Mouse (Mus musculus): ENCODE data around the gene Nup88. TPM values are rescaled to one million over a fixed set of nuclear protein-coding genes. Genes with fewer than 3 reads are reported as not detected.

Gene Nup88
- polyA plus RNA-seq, 2 experiments, result 41.5 to 61.0 TPM

DNA sequence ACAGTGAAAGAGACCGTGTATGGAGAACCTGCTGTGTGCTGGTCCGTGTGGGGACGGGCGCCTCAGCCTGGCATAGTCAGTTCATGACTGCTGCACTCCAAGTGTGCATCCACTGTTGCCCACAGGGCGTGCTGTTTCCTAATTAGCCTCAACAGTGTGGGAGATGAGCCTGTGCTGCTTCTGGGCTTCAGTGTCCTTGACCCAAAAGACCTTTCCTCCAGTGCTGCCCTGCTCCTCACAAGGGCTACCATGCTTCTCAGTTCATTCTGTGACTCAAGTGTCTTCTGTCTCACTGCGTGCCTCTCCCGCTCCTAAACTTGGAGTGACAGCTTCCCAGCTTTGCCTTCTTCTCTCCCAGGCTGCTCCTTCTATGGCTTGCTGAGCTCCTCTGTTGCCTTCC is 34.5 kb downstream of the Nup88 start:
- WGBS (ENCODE audit: insufficient replicate concordance), result 80% methylated on average over 7 of the region's 7 CpGs
- Histone ChIP-seq H3K27ac (no peak overlapping the region), H3K4me1 (replicated peaks; ENCODE audit: control insufficient read depth in 2 of 2, insufficient read depth in 2 of 2, low read length in 1 of 2) (no peaks in the 10 kb centered on the region), H3K4me3 (ENCODE audit: insufficient read depth in 1 of 2, low read depth in 2 of 2, low read length in 2 of 2) (no peak overlapping the region), H3K36me3 (replicated peaks; ENCODE audit: control insufficient read depth, insufficient read depth, low read depth) (peaks cover 19% of the 10 kb centered on the region), H3K4me2 (ENCODE audit: low read depth) (no peak overlapping the region), H3K9ac (replicated peaks) (no peak overlapping the region), H3K27me3 (ENCODE audit: control insufficient read depth, insufficient read depth, low read length) (no peaks in the 10 kb centered on the region), H3K9me3 (ENCODE audit: control insufficient read depth, low read length) (no peaks in the 10 kb centered on the region)
- ATAC-seq (ENCODE audit: insufficient read depth) (no peak), DNase-seq (ENCODE audit: low read depth in 3 of 3, low spot score in 3 of 3) (no peak)
- TF ChIP-seq CTCF (IDR thresholded peaks at IDR 0.05; ENCODE audit: low read depth) (peak; percentile 41), EP300 (IDR thresholded peaks at IDR 0.05; ENCODE audit: low read depth) (no peak)

DNA sequence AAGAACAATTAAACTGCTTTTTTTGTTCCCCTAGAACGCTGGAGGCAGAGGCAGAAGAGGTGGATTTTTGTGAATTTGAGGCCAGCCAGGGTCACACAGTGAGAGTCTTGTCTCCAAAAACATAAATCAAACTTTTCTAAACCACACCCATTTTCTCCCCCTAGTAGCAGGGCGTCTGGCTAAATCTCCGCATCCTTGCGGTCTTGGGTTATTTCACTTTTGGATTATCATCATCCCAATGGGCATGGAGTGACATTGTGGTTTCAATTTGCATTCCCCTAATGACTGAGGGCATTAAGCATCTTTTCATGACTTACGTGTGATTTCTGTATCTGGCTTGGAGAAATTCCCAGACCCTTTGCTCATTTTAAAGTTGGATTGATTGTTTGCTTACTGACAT is 38.3 kb downstream of the Nup88 start:
- Histone ChIP-seq H3K4me2 (ENCODE audit: low read depth) (no peak overlapping the region), H3K27me3 (ENCODE audit: control insufficient read depth, insufficient read depth, low read length) (no peaks in the 10 kb centered on the region), H3K9ac (replicated peaks) (no peak overlapping the region), H3K4me3 (ENCODE audit: insufficient read depth in 1 of 2, low read depth in 2 of 2, low read length in 2 of 2) (no peak overlapping the region), H3K36me3 (replicated peaks; ENCODE audit: control insufficient read depth, insufficient read depth, low read depth) (peaks cover 15% of the 10 kb centered on the region), H3K27ac (no peak overlapping the region), H3K4me1 (replicated peaks; ENCODE audit: control insufficient read depth in 2 of 2, insufficient read depth in 2 of 2, low read length in 1 of 2) (no peaks in the 10 kb centered on the region), H3K9me3 (ENCODE audit: control insufficient read depth, low read length) (no peaks in the 10 kb centered on the region)
- 79% methylated on average over 5 of the region's 5 CpGs for WGBS (ENCODE audit: insufficient replicate concordance)
- TF ChIP-seq EP300 (IDR thresholded peaks at IDR 0.05; ENCODE audit: low read depth) (no peak), CTCF (IDR thresholded peaks at IDR 0.05; ENCODE audit: low read depth) (no peak)
- ATAC-seq (ENCODE audit: insufficient read depth) (no peak), DNase-seq (ENCODE audit: low read depth in 3 of 3, low spot score in 3 of 3) (no peak)

DNA sequence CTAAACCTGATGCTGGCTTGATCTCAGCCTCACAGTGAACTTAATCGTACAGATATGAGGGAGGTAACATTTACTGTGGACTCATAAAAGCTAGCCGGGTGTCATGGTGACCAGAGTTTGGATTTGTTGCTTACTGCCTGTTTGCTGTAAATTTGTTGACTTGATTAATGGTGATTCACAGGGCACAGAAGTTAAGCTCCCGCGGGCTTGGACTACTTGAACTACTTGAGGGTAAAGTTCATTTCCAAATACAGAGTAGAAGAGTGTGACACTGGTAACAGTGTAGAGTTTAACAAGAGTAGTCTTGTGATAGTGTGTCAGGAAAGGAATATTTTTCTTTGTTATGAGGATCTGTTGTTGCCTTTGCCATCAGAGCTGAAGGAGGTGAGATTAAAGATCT is 50.2 kb downstream of the Nup88 start:
- Histone ChIP-seq H3K9ac (replicated peaks) (no peak overlapping the region), H3K9me3 (ENCODE audit: control insufficient read depth, low read length) (no peaks in the 10 kb centered on the region), H3K36me3 (replicated peaks; ENCODE audit: control insufficient read depth, insufficient read depth, low read depth) (peaks cover 15% of the 10 kb centered on the region), H3K27me3 (ENCODE audit: control insufficient read depth, insufficient read depth, low read length) (no peaks in the 10 kb centered on the region), H3K4me2 (ENCODE audit: low read depth) (no peak overlapping the region), H3K27ac (no peak overlapping the region), H3K4me3 (ENCODE audit: insufficient read depth in 1 of 2, low read depth in 2 of 2, low read length in 2 of 2) (no peak overlapping the region), H3K4me1 (replicated peaks; ENCODE audit: control insufficient read depth in 2 of 2, insufficient read depth in 2 of 2, low read length in 1 of 2) (no peaks in the 10 kb centered on the region)
- TF ChIP-seq EP300 (IDR thresholded peaks at IDR 0.05; ENCODE audit: low read depth), result no peak
- no peak for TF ChIP-seq CTCF (IDR thresholded peaks at IDR 0.05; ENCODE audit: low read depth)
- WGBS (ENCODE audit: insufficient replicate concordance), result 73% methylated on average over 4 of the region's 4 CpGs
- ATAC-seq (ENCODE audit: insufficient read depth), result no peak
- DNase-seq (ENCODE audit: low read depth in 3 of 3, low spot score in 3 of 3), result no peak

DNA sequence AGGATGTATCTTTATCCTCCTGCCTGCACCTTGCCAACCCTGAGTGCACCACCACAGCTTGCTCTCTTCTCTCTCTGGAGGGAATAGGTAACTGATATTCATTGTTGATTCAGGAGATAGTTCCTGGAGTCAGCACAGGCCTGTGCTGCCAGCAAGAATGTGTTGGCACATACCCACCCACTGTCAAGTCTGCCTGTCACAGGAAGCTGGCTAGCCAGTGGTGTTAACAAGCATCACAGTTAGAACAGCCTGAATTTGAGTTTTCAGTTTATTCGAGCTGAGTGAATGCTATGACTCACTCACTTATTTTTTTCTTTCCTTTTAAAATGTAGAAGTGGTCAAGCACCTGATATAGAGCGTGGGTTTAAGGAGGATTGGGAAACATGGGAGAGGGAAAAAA is 51.9 kb downstream of the Nup88 start:
- H3K27me3 ChIP-seq (ENCODE audit: control insufficient read depth, insufficient read depth, low read length), result no peaks in the 10 kb centered on the region
- H3K9me3 ChIP-seq (ENCODE audit: control insufficient read depth, low read length), result no peaks in the 10 kb centered on the region
- DNase-seq (ENCODE audit: low read depth in 3 of 3, low spot score in 3 of 3) (no peak), ATAC-seq (ENCODE audit: insufficient read depth) (no peak)
- TF ChIP-seq CTCF (IDR thresholded peaks at IDR 0.05; ENCODE audit: low read depth), result no peak
- TF ChIP-seq EP300 (IDR thresholded peaks at IDR 0.05; ENCODE audit: low read depth), result no peak
- 67% methylated on average over 2 of the region's 2 CpGs for WGBS (ENCODE audit: insufficient replicate concordance)
- H3K36me3 ChIP-seq (replicated peaks; ENCODE audit: control insufficient read depth, insufficient read depth, low read depth), result peaks cover 7% of the 10 kb centered on the region
- H3K9ac ChIP-seq (replicated peaks), result no peak overlapping the region
- no peaks in the 10 kb centered on the region for H3K4me1 ChIP-seq (replicated peaks; ENCODE audit: control insufficient read depth in 2 of 2, insufficient read depth in 2 of 2, low read length in 1 of 2)
- no peak overlapping the region for H3K4me3 ChIP-seq (ENCODE audit: insufficient read depth in 1 of 2, low read depth in 2 of 2, low read length in 2 of 2)
- no peak overlapping the region for H3K4me2 ChIP-seq (ENCODE audit: low read depth)
- no peak overlapping the region for H3K27ac ChIP-seq

DNA sequence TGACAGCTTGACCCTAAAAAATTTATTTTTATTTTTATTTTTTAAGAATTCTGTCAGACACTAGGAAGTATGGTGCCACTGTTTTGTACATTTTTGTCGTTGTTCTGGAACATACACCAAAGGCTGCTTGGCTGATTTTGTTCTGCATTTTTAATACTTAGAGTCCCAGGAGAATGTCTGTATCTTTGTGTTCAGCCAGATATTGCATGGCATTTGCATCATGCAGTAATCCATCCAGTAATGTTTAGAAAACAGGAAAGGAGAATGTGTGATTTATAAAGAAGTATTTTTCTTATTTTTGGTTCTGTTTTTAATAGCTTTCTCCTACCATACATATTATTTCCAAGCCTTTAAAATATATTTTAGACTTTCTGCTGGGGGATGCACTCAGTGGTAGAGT is 57.9 kb downstream of the Nup88 start:
- no peaks in the 10 kb centered on the region for H3K9me3 ChIP-seq (ENCODE audit: control insufficient read depth, low read length)

More for the DNA sequence above, 57.9 kb downstream of the Nup88 start:
- H3K27ac ChIP-seq, result no peak overlapping the region
- WGBS (ENCODE audit: insufficient replicate concordance), result 68% methylated on average over 1 of the region's 1 CpGs
- ATAC-seq (ENCODE audit: insufficient read depth) (no peak), DNase-seq (ENCODE audit: low read depth in 3 of 3, low spot score in 3 of 3) (no peak)
- no peak overlapping the region for H3K4me2 ChIP-seq (ENCODE audit: low read depth)
- H3K4me3 ChIP-seq (ENCODE audit: insufficient read depth in 1 of 2, low read depth in 2 of 2, low read length in 2 of 2), result no peak overlapping the region
- no peak overlapping the region for H3K9ac ChIP-seq (replicated peaks)
- no peaks in the 10 kb centered on the region for H3K27me3 ChIP-seq (ENCODE audit: control insufficient read depth, insufficient read depth, low read length)
- H3K4me1 ChIP-seq (replicated peaks; ENCODE audit: control insufficient read depth in 2 of 2, insufficient read depth in 2 of 2, low read length in 1 of 2), result no peaks in the 10 kb centered on the region
- no peak for TF ChIP-seq EP300 (IDR thresholded peaks at IDR 0.05; ENCODE audit: low read depth)
- no peak for TF ChIP-seq CTCF (IDR thresholded peaks at IDR 0.05; ENCODE audit: low read depth)
- H3K36me3 ChIP-seq (replicated peaks; ENCODE audit: control insufficient read depth, insufficient read depth, low read depth), result peaks cover 8% of the 10 kb centered on the region

Data from liver, embryonic 14.5 days (tissue).